Mouse (Mus musculus): Measurements from ENCODE around the gene Cdc37l1.

The Cdc37l1 gene

DNA sequence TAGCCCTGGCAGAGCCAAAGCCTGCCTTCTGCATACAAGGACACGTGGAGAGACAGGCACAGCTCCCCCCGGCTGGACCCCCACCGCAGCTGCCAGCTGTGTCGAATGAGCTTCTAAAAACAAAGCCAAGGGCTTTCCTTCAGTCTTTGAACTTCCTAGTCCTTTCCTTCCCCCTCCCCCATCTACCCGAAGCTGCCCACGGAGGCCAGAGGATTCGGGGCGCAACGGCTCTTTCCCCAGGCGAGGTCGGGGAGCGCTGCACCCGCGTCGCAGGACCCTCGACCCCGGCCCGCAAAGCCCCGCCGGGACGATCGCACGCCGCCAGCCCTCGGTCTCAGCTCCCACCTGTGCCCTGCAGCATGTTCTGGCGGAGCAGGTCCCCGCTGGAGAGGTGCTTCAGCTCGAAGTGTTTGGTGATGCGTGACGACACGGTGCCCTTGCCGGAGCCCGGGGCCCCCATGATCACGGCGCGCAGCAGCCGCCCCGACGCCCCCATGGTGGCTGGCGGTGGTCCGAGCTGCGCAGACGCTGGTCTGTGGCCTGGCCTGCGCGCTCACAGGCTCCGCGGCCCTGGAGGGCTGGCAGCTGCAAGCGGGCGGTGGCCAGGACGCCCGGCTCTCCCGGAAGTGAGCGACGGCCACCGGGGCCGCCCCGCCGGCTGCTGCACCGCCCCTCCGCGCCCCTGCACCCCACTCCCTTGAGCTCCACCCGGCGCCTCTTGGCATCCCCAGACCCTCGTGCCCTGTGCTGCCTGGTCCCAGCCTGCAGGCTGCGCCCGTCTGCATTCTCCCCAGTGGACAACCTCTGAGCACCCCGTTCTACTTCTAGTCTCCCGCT is 57.4 kb downstream of the Cdc37l1 start, which contains the start of gene Ak3:
TSS of gene Ak3 (minus strand) at position 628 of the 837 bp plus-strand sequence.
- DNase-seq = peak; percentile 68 to 74

DNA sequence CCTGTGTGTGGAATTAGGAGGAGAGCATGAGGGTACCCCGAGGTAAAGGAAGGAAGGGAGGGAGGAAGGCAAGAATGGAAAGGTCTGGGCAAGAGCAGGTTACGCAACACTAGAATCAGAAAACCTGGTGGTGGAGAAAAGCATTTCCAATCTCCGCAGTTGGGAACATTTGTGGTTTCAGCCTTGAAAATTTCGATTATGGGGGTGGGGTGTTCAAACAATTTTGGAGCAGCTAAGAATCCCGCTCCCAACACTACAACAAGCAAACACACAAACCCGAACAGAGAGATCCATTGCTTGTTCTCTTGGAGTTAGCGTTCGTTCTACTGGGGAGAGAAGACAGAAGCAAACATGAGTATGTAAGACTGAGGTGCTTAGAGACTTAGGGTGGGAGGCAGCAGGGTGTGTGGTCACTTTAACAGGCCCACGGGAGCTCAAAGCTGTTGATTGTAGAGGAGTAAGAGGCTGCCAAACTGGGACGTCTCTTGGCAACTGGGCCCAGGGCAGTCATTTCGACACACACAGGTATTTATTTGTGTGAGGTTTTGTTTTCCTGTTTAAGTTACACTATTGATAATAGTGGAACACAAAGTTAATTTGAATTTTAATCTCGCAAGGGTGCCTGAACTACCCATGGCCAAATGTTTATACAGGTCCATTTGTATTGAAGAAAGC is 59.4 kb downstream of the Cdc37l1 start:
- DNase-seq = no peak

DNA sequence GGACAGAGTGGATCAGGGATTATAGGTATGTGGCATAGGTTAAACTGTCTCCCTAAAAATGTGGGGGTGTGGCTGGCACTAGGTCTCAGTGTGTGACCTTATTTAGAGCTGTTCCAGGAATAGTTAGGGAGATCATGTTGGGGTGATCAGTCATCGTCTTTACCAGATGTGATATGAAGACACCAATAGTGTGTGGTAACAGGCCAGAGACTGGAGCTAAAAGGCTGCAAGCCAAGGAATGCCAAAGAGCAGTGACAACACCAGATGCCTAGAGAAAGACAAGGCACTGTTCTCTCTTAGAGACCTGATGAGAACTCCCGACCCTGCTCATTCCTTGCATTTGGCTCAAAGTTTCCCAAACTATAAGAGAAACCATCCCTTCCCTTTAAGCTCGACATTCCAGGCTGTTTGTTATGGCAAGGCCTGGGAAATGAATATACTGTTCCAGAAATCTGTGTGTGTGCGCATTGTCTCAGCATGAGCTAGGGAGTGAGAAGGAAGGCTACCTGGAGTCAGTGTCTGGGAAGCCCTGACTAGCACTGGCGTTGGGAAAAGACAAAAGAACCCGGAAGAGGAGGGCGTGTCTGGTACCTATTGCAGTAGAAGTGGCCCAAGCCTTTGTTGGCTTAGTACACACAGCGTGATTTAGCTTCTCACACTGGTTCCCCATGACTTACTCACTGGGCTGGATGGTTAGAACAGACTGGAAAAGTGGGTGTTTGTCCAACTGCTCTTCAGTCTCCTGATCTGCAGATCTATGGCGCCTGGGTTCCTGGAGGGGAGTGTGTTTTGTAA is 60.2 kb downstream of the Cdc37l1 start:
- no peak for DNase-seq

DNA sequence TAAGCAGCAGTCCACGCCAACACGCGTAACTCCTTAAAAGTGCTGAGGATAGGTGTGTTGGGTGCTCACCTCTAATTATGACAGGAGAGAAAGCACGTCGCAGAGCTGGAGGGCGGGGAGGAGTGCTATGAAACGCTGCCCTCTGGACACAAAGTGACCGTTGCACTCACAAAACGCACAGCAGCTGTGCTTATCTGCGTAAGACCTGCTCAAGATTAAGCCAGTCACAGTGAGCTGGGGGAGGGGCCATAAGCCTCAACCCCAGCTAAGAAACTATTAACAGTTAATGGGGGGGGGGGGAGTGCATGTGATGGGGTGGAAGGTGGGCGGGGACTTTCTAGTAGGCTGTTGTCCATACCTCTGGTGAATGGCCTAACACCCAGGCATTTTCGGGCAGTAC is 62.6 kb downstream of the Cdc37l1 start:
- no peak for DNase-seq

DNA sequence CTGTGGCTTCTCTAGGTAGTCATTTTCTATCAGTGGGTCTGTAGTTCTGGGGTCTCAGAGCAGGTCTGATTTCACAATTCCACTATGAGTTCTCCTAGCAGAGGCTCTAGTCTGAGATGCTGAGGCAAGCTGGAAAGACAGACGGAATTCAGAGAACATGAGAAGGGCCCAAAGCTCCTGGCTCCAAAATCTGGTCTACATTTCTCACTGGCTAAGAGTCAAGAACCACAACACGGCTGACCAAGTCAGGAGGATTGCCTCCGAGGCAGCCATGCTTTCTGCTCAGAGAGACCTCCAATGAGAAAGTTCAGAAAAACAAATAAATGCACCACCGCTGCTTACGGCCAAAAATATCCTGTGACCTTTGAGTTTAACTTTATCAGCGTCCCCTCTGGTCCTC is 64.4 kb downstream of the Cdc37l1 start:
- no peak for DNase-seq

DNA sequence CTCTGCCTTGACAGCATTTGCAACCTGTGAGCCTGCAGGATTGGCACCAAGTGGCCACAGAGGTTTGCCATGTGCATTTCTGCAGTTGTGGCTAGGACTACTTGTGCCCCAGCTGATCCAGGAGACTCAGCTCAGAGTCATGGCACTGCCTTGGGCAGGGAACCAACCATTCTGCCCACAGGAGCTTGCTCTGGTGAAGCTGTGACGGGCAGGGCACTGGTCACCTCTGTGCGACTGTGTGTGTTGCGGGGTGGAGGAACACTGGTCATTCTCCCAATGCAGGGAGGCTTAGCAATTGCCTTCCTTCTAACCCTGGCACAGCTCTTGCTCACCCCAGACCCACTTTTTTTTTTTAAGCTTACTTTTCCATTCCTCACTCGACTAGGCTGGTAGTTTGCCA is 65.3 kb downstream of the Cdc37l1 start:
- DNase-seq = no peak

DNA sequence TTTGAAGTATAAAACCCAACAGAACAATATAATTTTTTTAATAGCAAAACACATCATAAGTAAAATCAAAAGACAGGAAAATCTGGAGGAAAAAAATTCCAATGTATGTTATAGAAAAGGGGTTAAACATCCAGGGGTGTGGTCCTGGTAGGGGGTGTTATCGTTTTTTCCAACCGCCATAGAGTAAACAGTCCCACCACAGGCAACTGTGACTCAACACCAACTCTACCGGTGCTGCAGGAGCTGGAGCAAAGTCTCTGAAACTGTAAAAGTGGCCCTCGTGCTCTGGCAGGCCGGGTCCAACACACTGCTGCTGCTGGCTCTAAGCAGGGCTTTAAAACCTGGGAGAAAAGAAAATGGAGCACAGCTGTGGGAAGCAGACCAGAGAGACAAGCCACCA is 68.6 kb downstream of the Cdc37l1 start:
- DNase-seq = no peak

DNA sequence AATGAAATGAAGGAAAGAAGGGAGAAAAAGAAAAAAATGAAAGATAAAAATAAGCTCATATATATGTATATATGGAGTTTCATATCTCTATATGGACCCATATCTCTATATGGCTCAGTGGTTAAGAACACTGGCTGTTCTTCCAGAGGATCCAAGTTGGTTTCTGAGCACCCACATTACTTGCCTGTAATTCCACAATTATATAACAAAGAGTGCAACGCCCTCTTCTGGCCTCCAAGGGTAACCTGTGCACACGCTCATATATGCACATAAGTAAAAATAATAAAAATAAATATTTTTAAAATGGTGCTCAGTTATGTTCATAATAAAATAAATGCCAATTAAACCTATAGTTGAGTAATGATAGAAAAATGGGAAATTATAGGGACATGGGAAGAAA is 69.5 kb downstream of the Cdc37l1 start:
- DNase-seq = no peak

DNA sequence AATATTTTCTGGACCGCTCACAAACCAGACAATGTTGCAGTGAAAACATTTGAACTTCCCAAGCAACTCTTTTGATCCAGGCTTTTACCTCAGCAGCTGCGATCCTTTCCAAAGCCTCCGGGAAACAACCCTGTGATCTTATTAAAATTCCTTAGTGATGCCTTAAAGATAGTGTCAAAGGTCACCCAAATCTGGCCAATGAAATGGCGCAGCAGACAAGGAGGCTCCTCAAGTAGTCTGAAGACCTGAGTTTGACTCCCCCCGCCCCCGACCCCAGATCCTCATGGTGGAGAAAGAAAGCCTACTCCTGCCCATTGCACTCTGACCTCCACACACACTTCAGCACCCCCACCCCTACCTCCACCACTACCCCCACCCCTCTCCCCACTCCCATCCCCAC is 70.1 kb downstream of the Cdc37l1 start:
- no peak for DNase-seq

DNA sequence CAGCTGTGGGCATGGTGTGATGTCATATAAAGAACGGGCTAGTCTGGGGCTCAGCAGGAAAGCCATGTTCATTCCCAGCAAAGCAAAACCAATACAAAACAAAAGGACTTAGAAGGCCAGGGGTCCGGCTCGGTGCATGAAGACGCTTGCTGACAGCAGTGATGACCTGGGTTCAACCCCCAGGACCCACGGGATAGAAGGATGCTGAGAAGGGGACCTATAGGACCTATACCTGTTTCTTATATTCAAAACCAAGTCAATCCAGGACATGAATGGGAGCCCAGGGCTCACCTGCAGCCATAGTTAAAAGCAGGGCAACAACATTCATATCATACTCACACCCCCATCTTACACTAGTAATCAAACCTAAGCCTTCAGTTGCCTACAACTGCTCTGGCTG is 72.9 kb downstream of the Cdc37l1 start:
- DNase-seq = no peak

DNA sequence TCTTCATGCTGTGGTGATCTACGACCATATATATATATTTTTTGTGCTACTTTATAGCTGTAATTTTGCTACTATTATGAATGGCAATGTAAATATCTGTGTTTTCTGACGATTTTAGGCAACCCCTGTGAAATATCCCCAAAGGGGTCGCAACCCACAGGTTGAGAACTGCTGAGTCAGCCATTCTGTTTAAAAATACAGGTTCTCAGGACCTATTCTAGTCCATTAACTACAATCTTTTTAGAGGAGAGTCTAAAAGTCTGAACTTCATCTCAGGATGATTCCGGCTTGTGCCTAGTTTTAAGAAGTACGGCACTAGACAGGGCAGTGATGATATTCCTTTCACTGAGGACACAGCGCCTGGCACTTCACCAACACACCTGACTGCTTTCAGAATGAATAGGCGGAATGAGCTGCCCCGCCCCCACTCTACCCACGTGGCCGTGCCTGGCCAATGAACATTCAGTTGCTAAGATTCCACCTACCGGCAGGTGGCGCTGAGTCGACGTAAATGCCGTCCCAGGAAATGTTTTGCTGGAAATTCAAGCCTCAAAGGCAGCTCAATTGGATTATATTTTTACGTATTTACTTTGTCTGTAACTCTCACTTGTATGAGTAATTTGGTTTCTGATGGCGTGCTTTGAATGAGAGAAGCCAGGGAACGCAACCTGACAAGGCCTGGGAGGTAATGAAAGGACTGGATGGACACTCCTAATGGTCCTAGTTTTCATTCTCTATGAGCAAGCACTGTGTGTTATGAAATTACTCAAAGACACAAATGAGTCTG is 73.6 kb downstream of the Cdc37l1 start:
- peak; percentile 81 to 95 for DNase-seq

DNA sequence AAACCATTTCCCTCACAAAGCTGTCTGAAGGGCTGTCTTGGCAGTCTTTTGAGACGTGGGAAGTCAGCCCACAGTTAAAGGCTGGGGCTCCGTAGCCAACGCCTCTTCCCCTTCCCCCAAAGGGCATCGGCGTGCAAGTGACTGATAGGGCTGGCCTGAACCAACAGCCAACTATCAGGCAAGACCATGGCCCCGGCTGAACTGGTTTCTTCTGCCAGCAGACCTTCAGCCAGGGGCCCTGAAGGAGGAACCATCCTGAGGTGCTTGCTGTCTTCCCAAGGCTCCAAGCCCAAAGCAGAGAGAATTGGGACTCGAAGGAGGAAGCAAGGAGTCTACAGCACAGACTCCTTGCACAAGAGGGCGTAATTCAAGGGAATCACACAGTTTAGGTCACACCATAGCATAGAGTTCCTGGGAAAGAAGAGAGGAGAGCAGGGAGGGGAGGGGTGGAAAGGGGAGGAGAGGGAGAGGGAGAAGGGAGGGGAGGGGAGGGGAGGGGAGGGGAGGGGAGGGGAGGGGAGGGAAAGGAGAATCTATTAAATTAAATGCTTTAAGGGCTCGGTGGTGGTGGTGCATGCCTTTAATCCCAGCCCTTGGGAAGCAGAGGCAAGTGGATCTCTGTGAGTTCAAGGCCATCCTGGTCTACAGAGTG is 74.4 kb downstream of the Cdc37l1 start:
- peak; percentile 19 to 27 for DNase-seq

DNA sequence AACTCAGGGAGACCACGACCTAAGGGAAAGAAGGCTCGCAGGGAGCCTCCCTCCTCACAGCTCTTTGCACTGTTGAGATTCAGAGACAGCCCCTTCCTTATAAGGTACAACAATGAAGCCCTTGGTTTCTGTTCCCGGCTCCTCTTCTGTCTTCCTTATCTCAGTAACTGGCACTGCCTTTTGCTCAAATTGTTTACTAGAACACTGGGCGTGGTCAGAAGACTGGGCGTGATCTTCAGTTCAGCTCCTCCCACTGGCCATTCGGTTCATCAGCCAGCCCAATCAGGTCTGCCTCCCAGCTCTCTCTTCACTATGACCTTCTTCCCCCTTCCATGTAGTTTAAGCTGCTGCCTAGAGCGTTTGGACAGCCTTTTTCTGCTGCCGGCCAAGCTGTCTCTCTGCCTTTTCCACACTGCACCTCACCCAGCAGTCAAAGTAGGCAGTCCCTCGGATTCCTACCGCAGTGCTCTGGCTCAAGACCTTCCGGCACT is 76.9 kb downstream of the Cdc37l1 start:
- peak; percentile 72 to 76 for DNase-seq

DNA sequence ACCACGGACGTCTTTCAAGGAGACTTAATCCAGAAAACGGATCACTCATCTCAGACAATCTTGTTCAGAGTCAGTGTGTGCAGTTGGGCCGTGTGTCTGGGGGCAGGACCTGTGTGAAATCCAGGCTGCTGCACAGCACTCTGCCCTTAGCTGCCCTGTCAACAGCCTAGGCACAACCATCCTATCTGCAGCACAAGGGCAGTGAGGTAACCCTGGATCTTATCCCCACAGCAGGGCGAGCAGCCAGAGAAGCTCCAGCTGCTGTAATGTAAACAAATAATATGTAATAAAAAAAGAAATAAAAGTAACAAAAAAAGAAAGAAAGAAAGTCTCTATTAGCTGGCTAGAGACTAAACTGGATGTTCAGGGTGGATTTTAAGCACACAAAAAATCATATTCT is 79.0 kb downstream of the Cdc37l1 start:
- no peak for DNase-seq

DNA sequence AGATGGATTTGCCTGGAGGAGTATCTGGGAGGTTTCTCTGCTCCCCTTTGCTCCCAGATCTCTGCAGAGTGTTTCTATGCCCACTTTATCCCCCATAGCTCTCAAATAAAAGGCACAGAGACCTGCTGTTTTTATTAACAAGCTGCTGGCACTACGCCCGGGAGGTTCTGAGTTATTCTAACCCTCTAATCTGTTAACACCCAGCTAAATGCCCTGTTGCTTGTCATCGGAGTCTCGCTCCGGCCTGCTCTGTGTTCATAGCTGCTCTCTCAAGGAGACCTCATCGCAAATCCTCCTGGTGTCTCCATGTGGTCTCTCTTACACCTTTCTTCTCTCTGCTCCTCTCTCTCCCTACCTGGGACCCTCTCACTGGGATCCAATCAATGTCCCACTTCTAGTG is 84.7 kb downstream of the Cdc37l1 start:
- no peak for DNase-seq

All from spleen, adult 18-20 months (tissue).